Mouse (Mus musculus) ES-E14 (cell line): ENCODE measurements around the gene Map6d1.

Experiments
- MAFK ChIP-seq: IDR thresholded peaks from 2 replicates; pipeline ENCODE4 v1.6.1; 2014; ENCODE audit warnings: mild to moderate bottlenecking, low read depth, low read length, inconsistent platforms; ENCODE audit not compliant: insufficient read depth
- ZC3H11A ChIP-seq: IDR thresholded peaks from 2 replicates; pipeline ENCODE4 v1.6.1; 2012; ENCODE audit warnings: low read depth, mild to moderate bottlenecking, inconsistent platforms, low read length, borderline replicate concordance

DNA sequence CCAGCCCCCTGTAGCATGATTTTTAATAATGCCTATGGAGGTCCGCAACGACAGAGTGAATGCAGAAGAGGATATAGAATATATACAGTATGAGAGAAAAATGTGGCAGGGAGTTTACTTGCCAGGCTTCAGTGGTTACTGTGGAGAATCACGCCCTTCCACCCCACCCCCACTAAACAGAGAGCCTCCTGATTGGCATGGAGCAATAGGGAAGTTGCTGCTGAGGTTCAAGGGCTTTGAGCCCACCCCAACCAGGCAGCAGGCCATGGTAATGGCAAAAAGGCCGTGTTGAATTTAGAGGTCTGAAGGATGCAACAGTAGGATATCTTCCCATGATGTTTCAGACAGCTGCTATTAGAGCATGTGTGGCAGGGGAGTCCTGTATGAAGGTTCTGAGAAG lies 30.2 kb upstream of the Map6d1 start:
- TF ChIP-seq MAFK (no peak), ZC3H11A (no peak)
